Mouse (Mus musculus) liver, embryonic 14.5 days (tissue): ENCODE measurements at regions not wholly inside any gene's neighbourhood (a gene's known extent, or its start where the extent isn't known, plus 50 kb on each side); places are given as distances from the start of the nearest gene placed in this dataset.

Source experiments
- ATAC-seq: fragments of 200-750 bp; cut with Nextera tagmentation; 2 replicates; pipeline ENCODE4 v1.8.0; 2017; ENCODE audit warnings: moderate number of reproducible peaks, mild to moderate bottlenecking, moderate library complexity; ENCODE audit not compliant: insufficient read depth
- DNase-seq, 3 experiments: peaks; one replicate each; pipeline ENCODE4 v3.0.0-alpha.2; 2012 to 2013; ENCODE audit warnings: low read depth in 3 of 3, low spot score in 3 of 3
- H3K27ac ChIP-seq: fragments of 300-500 bp; sonication (generic); 2 replicates; pipeline ENCODE4 v1.5.1; 2014; ENCODE audit warnings: moderate library complexity, mild to moderate bottlenecking, control low read depth, inconsistent platforms
- H3K27me3 ChIP-seq: fragments of 300-500 bp; sonication (generic); 2 replicates; pipeline ENCODE4 v1.6.1; 2014; ENCODE audit warnings: mild to moderate bottlenecking, low read length, moderate library complexity; ENCODE audit not compliant: control insufficient read depth, insufficient read depth
- H3K36me3 ChIP-seq: fragments of 300-500 bp; sonication (generic); replicated peaks from 2 replicates; pipeline ENCODE4 v1.6.1; 2014; ENCODE audit warnings: low read depth; ENCODE audit not compliant: control insufficient read depth, insufficient read depth
- H3K4me1 ChIP-seq, 2 experiments: fragments of 200-500 bp in 1 of 2; fragments of 300-500 bp in 1 of 2; sonication (generic) in 1 of 2; replicated peaks; 2 replicates each; pipeline ENCODE4 v1.6.1; 2012 to 2014; ENCODE audit warnings: antibody characterized with exemption in 1 of 2, inconsistent platforms in 1 of 2, low read length in 1 of 2; ENCODE audit not compliant: control insufficient read depth in 2 of 2, insufficient read depth in 2 of 2
- H3K4me2 ChIP-seq: fragments of 300-500 bp; sonication (generic); 2 replicates; pipeline ENCODE4 v1.6.1; 2014; ENCODE audit warnings: low read depth, mild to moderate bottlenecking, control low read depth, moderate library complexity
- H3K4me3 ChIP-seq, 2 experiments: fragments of 200-500 bp in 1 of 2; fragments of 300-500 bp in 1 of 2; sonication (generic) in 1 of 2; 2 replicates each; pipeline ENCODE4 v1.5.1; 2012 to 2014; ENCODE audit warnings: low read depth in 2 of 2, low read length in 2 of 2, mild to moderate bottlenecking in 2 of 2, control low read depth in 1 of 2, inconsistent platforms in 1 of 2, moderate library complexity in 1 of 2; ENCODE audit not compliant: insufficient read depth in 1 of 2
- H3K9ac ChIP-seq: fragments of 300-500 bp; sonication (generic); replicated peaks from 2 replicates; pipeline ENCODE4 v1.6.1; 2014; ENCODE audit warnings: mild to moderate bottlenecking, control low read depth, moderate library complexity
- H3K9me3 ChIP-seq: fragments of 300-500 bp; sonication (generic); 2 replicates; pipeline ENCODE4 v1.6.1; 2016; ENCODE audit warnings: low read length, mixed read lengths; ENCODE audit not compliant: control insufficient read depth
- CTCF ChIP-seq: IDR thresholded peaks from 2 replicates; pipeline ENCODE4 v1.5.1; 2016; ENCODE audit warnings: antibody characterized with exemption, low read depth, control low read depth
- EP300 ChIP-seq: IDR thresholded peaks from 2 replicates; pipeline ENCODE4 v1.6.1; 2016; ENCODE audit warnings: antibody characterized with exemption, low read depth
- WGBS: fragments of 180-500 bp; shearing (Covaris S2); extraction: QIAGEN DNeasy Blood & Tissue Kit; methylation state at CpG from one replicate; pipeline ENCODE4 v1.1.7; 2014; ENCODE audit not compliant: insufficient replicate concordance; 5-methylcytosine and 5-hydroxymethylcytosine counted together

DNA sequence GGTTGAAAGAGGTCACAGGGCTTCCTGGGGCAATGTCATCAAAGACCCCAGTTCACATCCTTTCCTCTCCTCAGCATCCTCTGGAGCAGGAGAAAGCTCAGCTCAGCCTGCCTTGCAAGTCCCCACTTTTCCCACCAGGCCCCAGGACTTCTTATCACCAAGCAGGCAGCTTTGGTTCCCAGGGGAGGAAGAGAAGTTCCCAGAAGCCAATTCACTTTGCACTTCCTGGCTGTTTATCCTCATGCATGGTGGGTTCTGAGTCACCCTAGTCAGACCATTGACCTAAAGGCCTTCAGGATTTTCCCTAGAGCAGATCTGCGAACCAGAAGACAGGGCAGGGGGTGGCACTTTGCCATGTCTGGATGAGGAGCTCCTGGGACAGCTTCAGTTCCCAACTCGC is 61.5 kb upstream of the Tbx5 start:
- Histone ChIP-seq H3K27ac (no peak overlapping the region), H3K27me3 (no peaks in the 10 kb centered on the region), H3K9me3 (no peaks in the 10 kb centered on the region), H3K36me3 (no peaks in the 10 kb centered on the region), H3K4me2 (no peak overlapping the region), H3K4me1 (no peaks in the 10 kb centered on the region), H3K4me3 (no peak overlapping the region), H3K9ac (no peak overlapping the region)
- WGBS: 31% methylated on average over 2 of the region's 2 CpGs
- ATAC-seq (no peak), DNase-seq (no peak)
- TF ChIP-seq CTCF: no peak
- TF ChIP-seq EP300: no peak

DNA sequence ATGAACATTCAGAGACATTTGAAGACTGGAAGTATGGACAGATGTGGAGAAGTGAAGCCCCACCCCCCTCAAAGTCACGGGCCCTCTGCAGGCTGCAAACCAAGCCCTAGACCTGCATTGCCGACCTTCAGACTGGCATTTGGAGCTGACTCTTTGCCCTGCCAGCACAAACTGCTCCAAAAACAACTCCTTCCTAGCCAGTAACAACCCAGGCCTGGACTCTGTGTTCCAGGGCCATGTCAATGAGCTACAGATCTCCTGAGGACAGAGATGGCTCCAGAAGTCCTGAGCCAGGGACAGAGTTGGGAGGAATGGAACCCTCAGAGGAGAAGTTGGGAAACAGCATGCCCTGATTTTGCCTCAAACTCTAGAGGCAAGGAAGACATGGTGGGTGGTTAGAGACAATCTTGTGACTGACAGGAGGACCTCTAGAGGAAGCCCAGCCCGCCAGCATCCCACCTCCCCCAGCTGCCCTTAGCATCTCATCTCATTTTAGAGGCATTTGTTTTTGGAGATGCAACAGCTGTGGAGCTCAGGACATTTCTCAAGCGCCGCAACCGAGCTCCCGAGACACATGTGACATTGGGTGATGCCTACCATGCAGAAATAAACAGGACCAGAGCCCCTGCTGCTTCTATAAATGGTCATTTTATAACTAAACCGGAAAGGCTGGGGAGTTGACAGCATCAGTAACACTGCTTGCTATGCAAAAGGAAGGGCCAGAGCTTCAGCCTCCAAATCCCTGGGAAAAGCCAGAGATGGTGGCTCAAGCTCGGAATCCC is 56.2 kb upstream of the Tbx5 start:
- no peaks in the 10 kb centered on the region for H3K27me3 ChIP-seq
- ATAC-seq: no peak
- no peaks in the 10 kb centered on the region for H3K4me1 ChIP-seq
- no peak overlapping the region for H3K9ac ChIP-seq
- TF ChIP-seq EP300 (no peak), CTCF (no peak)
- DNase-seq: no peak
- no peaks in the 10 kb centered on the region for H3K36me3 ChIP-seq
- H3K4me3 ChIP-seq: no peak overlapping the region
- no peak overlapping the region for H3K4me2 ChIP-seq
- H3K27ac ChIP-seq: no peak overlapping the region
- 49% methylated on average over 9 of the region's 9 CpGs for WGBS
- no peaks in the 10 kb centered on the region for H3K9me3 ChIP-seq

DNA sequence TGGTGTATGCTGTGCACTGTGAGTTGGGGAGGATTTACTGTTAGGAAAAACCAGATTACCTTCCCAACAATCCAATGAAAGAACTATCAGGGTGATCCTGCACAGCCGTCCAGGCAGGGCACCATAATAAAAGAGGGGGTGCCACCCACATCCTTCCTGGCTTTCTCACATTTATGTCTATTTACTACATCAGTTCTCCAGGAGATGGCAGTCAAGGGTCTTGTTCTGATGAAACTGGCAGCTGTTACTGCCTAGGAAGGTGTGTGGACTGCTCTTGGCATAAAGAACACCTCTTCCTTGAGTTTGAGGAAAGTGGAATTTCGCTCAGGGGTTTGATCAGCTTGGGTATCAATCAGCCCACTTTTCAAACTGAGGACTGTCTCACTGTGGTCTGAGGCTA is 54.6 kb upstream of the Tbx5 start:
- H3K27me3 ChIP-seq: no peaks in the 10 kb centered on the region
- ATAC-seq (no peak), DNase-seq (peak in 1 of 3 experiments; percentile 4)
- no peak overlapping the region for H3K27ac ChIP-seq
- TF ChIP-seq EP300 (no peak), CTCF (peak; percentile 27)
- H3K9me3 ChIP-seq: no peaks in the 10 kb centered on the region
- WGBS: 12% methylated on average over 2 of the region's 2 CpGs
- no peak overlapping the region for H3K4me3 ChIP-seq
- H3K4me1 ChIP-seq: no peaks in the 10 kb centered on the region
- no peaks in the 10 kb centered on the region for H3K36me3 ChIP-seq
- no peak overlapping the region for H3K9ac ChIP-seq
- H3K4me2 ChIP-seq: no peak overlapping the region

DNA sequence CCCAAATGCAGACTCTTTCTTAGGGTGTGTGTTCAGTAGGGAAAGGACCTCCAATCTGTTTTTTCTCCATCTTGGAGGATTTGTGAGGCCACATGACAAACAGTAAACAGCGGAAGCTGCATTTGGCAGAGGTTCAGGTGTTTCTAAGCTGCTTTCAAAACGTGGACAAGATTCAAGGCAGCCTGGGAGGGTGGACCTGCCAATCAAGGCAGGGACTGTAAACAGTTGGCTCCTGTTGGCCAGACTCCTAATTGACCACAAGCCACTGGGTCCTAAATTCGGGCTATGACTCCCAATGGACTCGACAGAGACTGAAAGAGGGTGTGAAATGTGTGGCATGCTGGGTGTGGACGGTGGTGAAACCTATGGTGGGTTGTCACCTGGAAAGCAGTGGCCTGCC is 51.1 kb upstream of the Tbx5 start:
- no peaks in the 10 kb centered on the region for H3K9me3 ChIP-seq
- 36% methylated on average over 5 of the region's 5 CpGs for WGBS
- no peak overlapping the region for H3K4me2 ChIP-seq
- no peak overlapping the region for H3K4me3 ChIP-seq
- DNase-seq (no peak), ATAC-seq (no peak)
- no peaks in the 10 kb centered on the region for H3K36me3 ChIP-seq
- no peak overlapping the region for H3K27ac ChIP-seq
- H3K27me3 ChIP-seq: no peaks in the 10 kb centered on the region
- no peak overlapping the region for H3K9ac ChIP-seq
- TF ChIP-seq CTCF (no peak), EP300 (no peak)
- no peaks in the 10 kb centered on the region for H3K4me1 ChIP-seq
